Comparison of ENCODE assay signal across 21 mouse cellular contexts in genomic region chr2:138072165-138072728, GRCm38 (mm10).
DNase-seq lines count a peak whose midpoint lies in the region; ATAC-seq and TF ChIP-seq lines count a peak whose summit lies in the region.
"Had no signal": no experiment of that assay in that cellular context is flagged by ENCODE, and none has a peak within 500 bp of the region (broad histone marks: within the 10 kb centered on the region; RNA-seq: fewer than 3 reads in every experiment).

No protein-coding gene starts in this region.

- peak; percentile 55; the same call in 1 of the 2 replicates for ATAC-seq in hindbrain, embryonic 16.5 days
- ATAC-seq in midbrain, embryonic 12.5 days (ENCODE audit: low FRiP score, low read depth), result 0 out of 2 replicates have a peak, but pooled peaks have one; percentile 38
- ATAC-seq in midbrain, postnatal 0 days (ENCODE audit: low FRiP score), result no peak
- ATAC-seq: activated CD4-positive, CD25-positive, alpha-beta regulatory T cell, adult 4 months; forebrain, embryonic 15.5 days; Patski had no signal

- WGBS in hindbrain, embryonic 16.5 days, result 23% methylated on average over 6 of the region's 6 CpGs
- 40% methylated on average over 6 of the region's 6 CpGs for WGBS in hindbrain, embryonic 10.5 days
- 15% methylated on average over 6 of the region's 6 CpGs for WGBS in midbrain, embryonic 12.5 days
- WGBS in midbrain, postnatal 0 days, result 13% methylated on average over 6 of the region's 6 CpGs

- no peaks in the 10 kb centered on the region for H3K4me1 ChIP-seq in hindbrain, embryonic 16.5 days (ENCODE audit: control insufficient read depth, insufficient read depth, low read depth, low read length)
- 0 out of 2 replicates have a peak, but pooled peaks cover 4% of the 10 kb centered on the region for H3K4me1 ChIP-seq in hindbrain, embryonic 10.5 days (replicated peaks)
- H3K4me1 ChIP-seq in midbrain, embryonic 12.5 days, result 0 out of 2 replicates have a peak, but pooled peaks cover 8% of the 10 kb centered on the region
- H3K4me1 ChIP-seq in midbrain, postnatal 0 days (ENCODE audit: insufficient read depth, low read length), result no peaks in the 10 kb centered on the region
- H3K4me1 ChIP-seq: embryonic facial prominence, embryonic 13.5 days; forebrain, embryonic 15.5 days; heart, embryonic 10.5 days had no signal

- H3K4me3 ChIP-seq in hindbrain, embryonic 16.5 days (ENCODE audit: low read length), result no peak overlapping the region
- no peak overlapping the region for H3K4me3 ChIP-seq in hindbrain, embryonic 10.5 days
- no peak overlapping the region for H3K4me3 ChIP-seq in midbrain, embryonic 12.5 days
- H3K4me3 ChIP-seq in midbrain, postnatal 0 days (ENCODE audit: low read depth, low read length), result no peak overlapping the region
- H3K4me3 ChIP-seq: embryonic facial prominence, embryonic 13.5 days; forebrain, embryonic 15.5 days; heart, embryonic 10.5 days had no signal

- no peaks in the 10 kb centered on the region for H3K27me3 ChIP-seq in hindbrain, embryonic 16.5 days (replicated peaks; ENCODE audit: control insufficient read depth, insufficient read depth, low read length)
- H3K27me3 ChIP-seq in hindbrain, embryonic 10.5 days (ENCODE audit: insufficient read depth, poor library complexity, severe bottlenecking), result no peaks in the 10 kb centered on the region
- no peaks in the 10 kb centered on the region for H3K27me3 ChIP-seq in midbrain, embryonic 12.5 days
- H3K27me3 ChIP-seq in midbrain, postnatal 0 days (ENCODE audit: insufficient read depth, low read length), result no peaks in the 10 kb centered on the region
- H3K27me3 ChIP-seq: CH12.LX; embryonic facial prominence, embryonic 13.5 days; forebrain, embryonic 15.5 days had no signal

- no peaks in the 10 kb centered on the region for H3K36me3 ChIP-seq in hindbrain, embryonic 16.5 days (ENCODE audit: control insufficient read depth, insufficient read depth, low read length)
- H3K36me3 ChIP-seq in hindbrain, embryonic 10.5 days, result no peaks in the 10 kb centered on the region
- H3K36me3 ChIP-seq in midbrain, embryonic 12.5 days, result no peaks in the 10 kb centered on the region
- no peaks in the 10 kb centered on the region for H3K36me3 ChIP-seq in midbrain, postnatal 0 days (ENCODE audit: insufficient read depth, low read length)
- H3K36me3 ChIP-seq: embryonic facial prominence, embryonic 13.5 days; forebrain, embryonic 15.5 days; heart, embryonic 10.5 days had no signal

- H3K27ac ChIP-seq in hindbrain, embryonic 16.5 days (ENCODE audit: low read depth, low read length), result no peak overlapping the region
- no peak overlapping the region for H3K27ac ChIP-seq in hindbrain, embryonic 10.5 days
- no peak overlapping the region for H3K27ac ChIP-seq in midbrain, embryonic 12.5 days (replicated peaks)
- H3K27ac ChIP-seq in midbrain, postnatal 0 days (ENCODE audit: low read depth, low read length), result no peak overlapping the region
- H3K27ac ChIP-seq: embryonic facial prominence, embryonic 13.5 days; forebrain, embryonic 15.5 days; heart, embryonic 10.5 days; hindbrain, embryonic 14.5 days had no signal

- H3K9ac ChIP-seq in hindbrain, embryonic 16.5 days (ENCODE audit: low read depth, low read length), result no peak overlapping the region
- no peak overlapping the region for H3K9ac ChIP-seq in midbrain, embryonic 12.5 days (replicated peaks)
- no peak overlapping the region for H3K9ac ChIP-seq in midbrain, postnatal 0 days (replicated peaks; ENCODE audit: low read length, poor library complexity, severe bottlenecking)
- H3K9ac ChIP-seq: embryonic facial prominence, embryonic 13.5 days; forebrain, embryonic 15.5 days; hindbrain, embryonic 14.5 days had no signal

- DNase-seq in hindbrain, embryonic 10.5 days (ENCODE audit: low spot score), result no peak
- peak; percentile 39 for DNase-seq in brain, embryonic 14.5 days (ENCODE audit: low read depth)
- peak; percentile 15 for DNase-seq in midbrain, postnatal 0 days (ENCODE audit: low spot score)
- DNase-seq in spleen, postnatal 14 days (ENCODE audit: low spot score in 2 of 2), result no peak
- DNase-seq: adrenal gland, postnatal 14 days; cerebellum, adult 18-20 months; cerebellum, adult 9-11 months; cerebellum, postnatal 36 days; gastrocnemius, postnatal 10 days; heart, adult 18-20 months; heart, postnatal 10 days; heart, postnatal 4 days had no signal

- no peaks in the 10 kb centered on the region for H3K9me3 ChIP-seq in hindbrain, embryonic 16.5 days (ENCODE audit: control insufficient read depth, low read length)
- H3K9me3 ChIP-seq in hindbrain, embryonic 10.5 days, result no peaks in the 10 kb centered on the region
- H3K9me3 ChIP-seq in midbrain, embryonic 12.5 days, result no peaks in the 10 kb centered on the region
- H3K9me3 ChIP-seq in midbrain, postnatal 0 days (ENCODE audit: low read length), result no peaks in the 10 kb centered on the region
- H3K9me3 ChIP-seq: embryonic facial prominence, embryonic 13.5 days; forebrain, embryonic 15.5 days; heart, embryonic 10.5 days had no signal

- no peak overlapping the region for H3K4me2 ChIP-seq in hindbrain, embryonic 16.5 days (ENCODE audit: low read length)
- no peak overlapping the region for H3K4me2 ChIP-seq in midbrain, embryonic 12.5 days (replicated peaks)
- no peak overlapping the region for H3K4me2 ChIP-seq in midbrain, postnatal 0 days (ENCODE audit: low read depth, low read length, poor library complexity, severe bottlenecking)
- H3K4me2 ChIP-seq: embryonic facial prominence, embryonic 13.5 days; forebrain, embryonic 15.5 days; hindbrain, embryonic 14.5 days had no signal

- TF ChIP-seq POLR2A in brain, embryonic 14.5 days (IDR thresholded peaks at IDR 0.05; ENCODE audit: borderline replicate concordance, extremely low read depth, insufficient read depth, insufficient read length, poor library complexity, severe bottlenecking), result no peak

- TF ChIP-seq CTCF in brain, embryonic 14.5 days (IDR thresholded peaks at IDR 0.05; ENCODE audit: borderline replicate concordance, extremely low read depth, insufficient read depth, insufficient read length), result no peak
- TF ChIP-seq CTCF in midbrain, postnatal 0 days (IDR thresholded peaks at IDR 0.05), result no peak

Comparison
In these comparisons a context has a peak if more than half of its experiments do, and no peak if none do; other contexts are left out.
1. DNase-seq: peak in brain, embryonic 14.5 days (single experiment) and midbrain, postnatal 0 days (single experiment); none in hindbrain, embryonic 10.5 days (single experiment) and spleen, postnatal 14 days (0 of 2).